Mouse (Mus musculus) C2C12 (cell line): Measurements from ENCODE around the gene Klhl2.

Source experiments
- CEBPB ChIP-seq: IDR thresholded peaks from one replicate; pipeline ENCODE4 v1.6.1; 2011; ENCODE audit warnings: low read depth, mild to moderate bottlenecking, control low read depth, moderate library complexity
- CTCF ChIP-seq: IDR thresholded peaks from one replicate; pipeline ENCODE4 v1.5.1; 2011; ENCODE audit not compliant: control insufficient read depth, insufficient read depth, insufficient read length
- MAX ChIP-seq: IDR thresholded peaks from one replicate; pipeline ENCODE4 v1.6.1; 2011; ENCODE audit warnings: mild to moderate bottlenecking, control low read depth
- MYOD1 ChIP-seq: IDR thresholded peaks from one replicate; pipeline ENCODE4 v1.6.1; 2011; ENCODE audit warnings: low read depth; ENCODE audit not compliant: control insufficient read depth, insufficient read length
- USF1 ChIP-seq: IDR thresholded peaks from one replicate; pipeline ENCODE4 v1.6.1; 2011; ENCODE audit warnings: low read depth, mild to moderate bottlenecking, control low read depth, moderate library complexity

DNA sequence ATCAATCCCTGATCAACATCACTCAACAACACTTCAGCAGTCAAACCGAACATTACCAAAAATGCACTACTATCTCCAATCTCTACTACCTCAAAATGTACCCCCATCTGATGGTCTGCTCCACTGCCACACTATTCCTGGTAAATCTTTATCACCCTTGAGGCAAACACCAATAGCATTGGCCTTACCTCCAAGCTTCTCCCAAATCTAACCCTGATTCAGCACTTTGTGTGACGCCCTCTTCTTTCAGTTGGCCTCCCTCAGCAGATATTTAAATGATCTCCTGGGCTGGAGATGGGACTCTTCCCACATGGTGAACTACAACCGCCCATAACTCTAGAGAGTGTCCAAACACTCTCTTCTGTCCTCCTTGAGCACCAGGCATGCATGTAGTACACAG lies 51.3 kb downstream of the Klhl2 start:
- TF ChIP-seq CTCF (no peak), CEBPB (no peak), MAX (no peak), USF1 (no peak), MYOD1 (no peak)
